Mouse (Mus musculus) E14TG2a.4 (cell line): ENCODE measurements around the gene Wfdc10.

Experiments used
- CTCF ChIP-seq: conservative IDR thresholded peaks from 2 replicates; pipeline ENCODE4 v1.5.1; 2014; ENCODE audit warnings: low read length
- NANOG ChIP-seq: IDR thresholded peaks from 2 replicates; pipeline ENCODE4 v1.6.1; 2014; ENCODE audit warnings: borderline replicate concordance, low read length, mixed read lengths
- POU5F1 ChIP-seq: IDR thresholded peaks from 2 replicates; pipeline ENCODE4 v1.6.1; 2014; ENCODE audit warnings: low read length, borderline replicate concordance

GRCm38 (mm10) chr2:164664851-164665250 lies 9.0 kb downstream of the Wfdc10 start:
- TF ChIP-seq CTCF, result no peak
- no peak for TF ChIP-seq NANOG
- TF ChIP-seq POU5F1, result no peak
